Mouse (Mus musculus) frontal cortex, adult (tissue): ENCODE measurements at regions not wholly inside any gene's neighbourhood (a gene's known extent, or its start where the extent isn't known, plus 50 kb on each side); places are given as distances from the start of the nearest gene placed in this dataset.

Source experiments
- ATAC-seq: cut with Nextera tagmentation; 2 replicates; pipeline ENCODE4 v1.9.2; 2017; ENCODE audit warnings: mild to moderate bottlenecking, moderate library complexity, mixed read lengths; ENCODE audit not compliant: low TSS enrichment

DNA sequence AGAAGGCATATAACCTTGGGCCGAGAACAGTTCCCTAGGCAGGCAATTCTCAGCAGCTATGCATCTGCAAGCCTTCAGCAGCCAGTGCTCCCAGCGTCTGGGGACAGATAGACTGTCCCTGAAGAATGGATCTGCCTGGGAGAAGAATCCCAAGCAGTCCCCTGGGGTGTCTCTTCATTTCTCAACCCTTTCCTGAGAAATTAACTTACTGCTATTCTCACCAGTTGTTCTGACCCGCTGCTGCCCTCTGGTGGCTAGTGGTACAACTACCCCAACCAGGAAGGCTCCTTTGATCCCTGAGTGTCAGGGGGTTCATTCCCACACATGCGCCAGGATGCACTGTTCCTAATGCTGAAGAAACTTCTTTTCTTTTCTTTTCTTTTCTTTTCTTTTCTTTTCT is 323.7 kb downstream of the Gm45692 start:
- ATAC-seq, result peak; percentile 85

DNA sequence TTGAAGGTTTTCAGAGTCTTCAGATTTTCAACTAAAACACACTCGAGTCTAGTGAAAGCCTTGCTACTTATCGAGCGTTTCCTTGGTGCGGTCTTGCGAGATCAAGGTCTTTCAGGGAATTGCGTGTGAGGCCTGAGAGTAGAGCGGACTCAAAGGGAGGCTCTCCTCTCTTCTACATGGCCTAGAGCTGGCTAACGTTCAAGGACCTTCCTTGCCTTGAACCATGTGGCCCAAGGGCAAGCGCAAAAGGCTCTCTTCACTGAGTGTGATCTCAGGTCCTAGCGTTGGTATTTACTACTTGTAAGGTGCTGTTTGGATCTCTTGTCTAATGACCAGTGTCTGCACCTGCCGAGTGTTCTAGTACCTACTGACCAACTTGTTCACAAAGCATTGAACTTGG is 324.4 kb downstream of the Gm45692 start:
- no peak for ATAC-seq

- no peak for ATAC-seq
Observed at GRCm38 (mm10) chr8:26445991-26446390, 326.7 kb downstream of the Gm45692 start.

DNA sequence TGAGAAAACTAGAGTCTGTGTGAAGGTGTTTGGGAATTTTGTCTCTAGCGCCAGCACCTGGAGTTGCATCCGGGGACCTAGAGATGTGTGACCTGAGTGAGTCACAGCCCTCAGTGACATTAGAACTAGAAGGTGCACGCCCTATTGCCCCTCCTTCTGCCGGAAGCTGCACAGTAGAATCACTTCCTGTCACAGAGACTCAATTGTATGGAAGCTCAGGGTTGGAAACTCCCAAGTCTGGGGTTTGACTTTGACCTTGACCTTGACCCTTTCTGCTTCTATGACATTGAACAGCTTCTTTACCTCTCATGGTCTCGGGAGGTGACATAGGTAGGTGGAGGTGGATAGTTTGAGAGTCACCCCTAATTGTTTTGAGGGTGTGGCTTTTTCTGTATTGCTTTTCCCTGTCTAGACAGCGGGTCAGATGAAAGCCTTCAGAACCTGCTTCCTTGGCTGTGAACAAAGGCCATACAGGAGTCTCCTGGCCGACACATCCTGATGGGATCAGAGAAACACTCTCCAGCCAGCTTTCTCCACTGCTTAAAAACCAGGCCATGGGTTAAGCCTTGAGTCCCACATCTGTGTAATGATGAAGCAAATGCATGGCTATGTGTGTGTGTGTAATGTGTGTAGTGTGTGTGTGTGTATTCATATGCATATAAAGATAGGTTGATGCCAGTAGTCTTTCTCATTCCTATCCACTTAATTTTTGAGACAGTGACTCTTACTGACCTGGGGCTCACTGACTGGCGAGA is 328.7 kb downstream of the Gm45692 start:
- ATAC-seq, result no peak

- ATAC-seq, result no peak
Observed at GRCm38 (mm10) chr8:26449291-26449690, 330.0 kb downstream of the Gm45692 start.

- no peak for ATAC-seq
Observed at GRCm38 (mm10) chr8:26450543-26450942, 331.2 kb downstream of the Gm45692 start.

DNA sequence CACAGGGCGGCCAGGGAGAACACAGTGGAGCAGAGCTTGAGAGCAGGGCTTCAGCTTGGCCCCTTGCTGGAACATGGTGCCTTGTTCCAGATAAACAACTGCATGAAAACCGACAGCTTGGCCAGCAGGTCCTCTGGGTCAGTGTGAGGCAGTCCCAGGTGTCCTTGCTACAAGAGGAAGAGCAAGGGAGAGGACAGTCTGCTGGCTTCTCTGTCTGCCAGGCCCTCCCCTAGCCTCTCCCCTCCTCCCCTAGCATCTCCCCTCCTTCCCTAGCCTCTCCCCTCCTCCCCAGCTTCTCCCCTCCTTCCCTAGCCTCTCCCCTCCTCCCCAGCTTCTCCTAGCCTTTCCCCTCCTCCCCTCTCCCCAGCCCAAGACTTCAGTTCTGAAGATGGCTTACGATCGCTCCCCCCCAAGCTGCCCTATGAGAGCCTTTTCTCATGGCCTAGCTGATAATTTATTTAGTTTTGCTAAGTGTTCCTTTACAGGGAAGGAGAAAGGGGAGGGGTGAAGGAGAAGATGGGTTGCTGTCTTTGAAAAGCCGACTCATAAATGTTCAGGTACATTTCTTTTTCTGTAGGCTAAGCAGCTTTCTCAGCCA is 333.7 kb downstream of the Gm45692 start:
- no peak for ATAC-seq

DNA sequence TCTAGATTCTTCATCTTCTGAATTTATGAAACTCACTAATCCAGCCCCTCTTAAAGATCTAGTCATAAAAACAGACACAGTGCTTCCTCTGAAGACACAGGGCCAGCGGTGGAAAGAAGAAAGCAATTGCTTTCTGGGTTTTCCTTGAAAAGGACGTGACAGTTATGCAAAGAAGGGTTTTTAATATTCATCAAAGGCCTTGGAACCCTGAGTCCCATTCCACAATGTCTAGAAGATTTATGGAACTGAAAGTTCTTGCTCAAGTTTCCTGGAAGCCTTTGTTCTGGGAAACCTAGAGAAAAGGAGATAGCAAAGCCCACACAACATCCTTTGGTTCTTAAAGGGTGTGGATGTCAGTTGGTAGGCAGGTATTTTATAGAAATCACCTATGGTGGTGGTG is 346.0 kb downstream of the Gm45692 start:
- no peak for ATAC-seq

DNA sequence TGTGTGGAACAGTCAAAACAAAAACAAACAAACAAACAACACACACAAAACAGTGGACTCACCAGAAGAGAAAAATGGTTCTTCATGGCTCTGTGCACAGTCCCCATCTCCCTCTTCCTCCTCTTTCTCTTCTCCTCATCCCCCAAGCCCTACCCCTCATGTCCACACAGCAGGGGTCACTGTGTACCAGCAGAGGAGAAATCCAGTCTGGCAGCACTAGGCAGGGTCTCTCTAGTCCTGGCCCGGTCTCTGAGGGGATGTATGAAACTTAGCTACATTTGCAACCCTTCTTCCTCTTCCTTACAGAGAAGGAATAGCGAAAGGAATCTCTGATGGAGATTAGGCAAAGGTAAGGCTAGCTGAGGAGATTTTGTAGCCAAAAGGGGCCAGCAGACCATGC is 349.1 kb downstream of the Gm45692 start:
- ATAC-seq, result no peak

DNA sequence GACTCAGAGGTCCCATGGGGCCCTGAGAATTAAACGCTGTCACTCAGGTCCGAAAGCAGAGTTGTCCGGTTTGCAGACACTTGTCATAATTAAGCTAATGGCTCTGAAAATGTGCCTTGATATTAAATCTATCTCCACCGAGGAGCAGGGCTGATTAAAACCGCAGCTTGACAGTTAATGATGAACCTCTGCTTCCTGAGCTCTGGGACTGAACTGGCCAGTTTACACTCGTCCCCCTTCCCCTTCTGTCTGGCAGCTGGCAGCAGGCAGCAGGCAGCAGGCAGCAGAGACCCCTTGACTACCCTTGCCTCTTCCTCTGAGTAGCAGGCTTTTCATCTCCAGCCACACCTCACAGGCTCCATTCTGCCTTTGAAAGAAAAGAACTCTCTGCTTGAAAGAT is 350.4 kb downstream of the Gm45692 start:
- ATAC-seq, result no peak

GRCm38 (mm10) chr8:26471811-26472550 is 352.6 kb downstream of the Gm45692 start:
- ATAC-seq, result no peak

DNA sequence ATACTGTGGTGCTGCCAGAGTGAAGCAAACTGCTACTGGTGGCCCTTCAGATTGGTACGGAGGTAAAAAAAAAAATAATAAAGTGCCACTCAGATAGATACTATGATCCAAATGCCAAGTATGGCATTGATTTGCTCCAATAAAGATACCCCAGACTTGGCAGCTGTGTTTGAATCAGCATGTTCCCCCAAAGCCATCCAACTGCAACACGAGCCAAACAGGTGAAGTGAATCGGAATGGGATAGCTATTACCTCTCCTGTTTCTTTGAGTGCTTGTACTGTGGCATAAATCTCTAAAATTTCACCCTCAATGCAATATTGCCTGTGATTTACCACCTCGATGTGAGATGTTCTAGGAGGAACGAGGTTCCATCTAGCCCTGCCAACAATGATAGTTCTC is 365.4 kb downstream of the Gm45692 start:
- ATAC-seq, result no peak

GRCm38 (mm10) chr8:26487866-26488265 is 368.5 kb downstream of the Gm45692 start:
- ATAC-seq, result no peak

GRCm38 (mm10) chr8:26488590-26488989 is 369.3 kb downstream of the Gm45692 start:
- ATAC-seq, result no peak

DNA sequence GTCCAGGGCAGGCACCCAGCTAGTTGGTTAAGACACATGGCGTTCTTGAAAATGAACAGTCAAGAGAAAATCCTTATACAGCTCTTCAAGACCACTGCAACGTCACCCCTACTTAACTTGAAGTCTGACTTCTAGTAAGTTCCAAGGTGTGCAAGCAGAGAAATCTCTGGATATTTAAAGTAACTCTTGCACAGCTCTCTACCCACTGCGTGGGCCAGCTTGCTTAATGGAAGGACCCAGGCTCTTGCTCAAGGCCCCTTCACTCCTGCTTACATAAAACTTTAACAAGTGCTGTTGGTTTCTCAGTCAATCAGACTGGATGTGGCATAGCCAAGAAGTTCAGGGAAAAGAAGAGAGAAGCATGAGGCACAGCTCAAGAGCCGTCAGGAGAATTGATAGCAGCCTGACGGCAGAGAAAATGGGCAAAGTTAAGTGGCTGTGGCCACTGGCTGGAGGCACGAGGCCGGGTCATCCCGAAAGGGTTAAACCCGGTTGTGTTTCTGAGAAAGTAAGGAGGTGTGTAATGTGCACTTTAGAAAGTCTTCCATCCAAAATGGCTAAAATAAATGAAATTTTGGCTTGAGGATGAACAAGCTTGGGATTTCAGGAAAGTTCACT is 382.0 kb downstream of the Gm45692 start:
- ATAC-seq, result no peak

- ATAC-seq, result no peak
Observed at GRCm38 (mm10) chr8:26501814-26502572, 382.7 kb downstream of the Gm45692 start.

DNA sequence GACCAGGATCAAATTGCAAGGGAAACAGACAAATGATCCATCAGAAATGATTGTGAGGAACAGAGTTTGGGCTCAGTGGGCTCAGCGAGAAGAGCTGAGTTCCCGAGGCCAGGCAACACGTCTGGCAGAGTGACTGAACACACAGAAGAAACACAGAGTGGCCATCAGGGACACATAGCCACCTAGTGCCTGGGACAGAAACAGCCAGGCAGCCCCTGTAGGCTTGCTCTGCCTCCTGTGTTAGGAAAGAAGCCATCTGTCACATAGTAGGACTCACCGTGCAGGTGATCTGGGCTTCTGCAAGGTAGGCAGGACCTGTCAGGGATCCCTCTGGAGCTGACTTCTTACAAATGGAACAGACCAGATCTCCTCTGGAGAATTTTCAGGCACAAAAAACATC is 383.4 kb downstream of the Gm45692 start:
- ATAC-seq, result no peak

GRCm38 (mm10) chr8:26503918-26504317 is 384.6 kb downstream of the Gm45692 start:
- 0 out of 2 replicates have a peak, but pooled peaks have one; percentile 38 for ATAC-seq

DNA sequence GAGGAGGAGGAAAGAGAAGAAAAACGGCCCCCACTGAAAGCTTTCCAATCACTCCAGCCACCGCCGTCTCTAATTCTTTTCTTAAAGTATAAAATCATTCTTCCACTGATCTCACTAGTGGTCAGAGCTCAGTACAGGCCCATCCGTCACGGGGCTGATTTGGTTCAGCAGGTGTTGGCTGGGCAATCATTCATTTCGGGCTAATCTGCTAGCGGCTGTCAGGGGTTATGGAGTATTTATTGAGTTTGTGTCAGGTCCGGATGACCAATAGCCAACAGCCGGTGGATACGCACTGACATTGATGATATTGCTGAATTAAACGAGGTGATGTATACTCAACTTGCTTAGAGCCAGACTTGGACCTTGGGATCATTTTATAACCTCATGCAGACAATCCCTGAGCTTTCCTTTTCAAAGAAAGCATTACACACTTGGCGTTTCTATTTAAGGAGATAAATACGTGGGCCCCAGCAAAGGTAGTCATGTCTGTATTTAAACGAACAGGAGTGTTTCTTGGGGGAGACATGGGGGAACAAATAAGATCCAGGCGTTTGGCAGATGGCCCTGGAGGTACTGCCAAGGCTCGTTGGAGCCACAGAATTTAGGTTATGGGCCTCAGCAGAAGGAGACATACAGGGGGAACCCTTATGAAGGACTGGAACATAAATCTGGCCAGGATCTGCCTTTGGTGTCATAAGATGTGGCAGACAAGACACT is 385.1 kb downstream of the Gm45692 start:
- ATAC-seq, result no peak

- no peak for ATAC-seq
Observed at GRCm38 (mm10) chr8:26507611-26508070, 388.3 kb downstream of the Gm45692 start.

DNA sequence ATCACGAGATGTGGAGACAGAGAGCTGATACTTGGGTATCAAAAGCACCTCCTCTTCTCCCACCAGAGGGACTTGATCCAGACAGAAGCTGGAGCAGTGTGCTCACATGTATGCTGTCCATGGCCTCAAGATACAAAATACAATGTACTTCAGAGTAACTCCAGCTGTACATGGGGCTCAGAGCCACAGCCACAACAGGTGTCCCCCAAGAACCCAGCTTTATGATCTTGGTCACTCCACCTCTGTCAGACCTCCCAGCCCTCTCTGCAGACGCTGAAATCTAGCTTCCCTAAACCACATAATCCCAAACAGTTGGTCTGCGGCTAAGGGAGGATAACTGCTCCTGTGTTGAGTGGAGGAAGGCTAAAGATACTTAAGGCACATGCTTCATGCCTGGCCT is 389.9 kb downstream of the Gm45692 start:
- ATAC-seq, result no peak
